Mouse (Mus musculus) small intestine, adult 2 months (tissue): Measurements from ENCODE around the gene Nlrp9b. TPM values are rescaled to one million over a fixed set of nuclear protein-coding genes. Genes with fewer than 3 reads are reported as not detected.
"Not testable (repeated sequence)": the region's sequence is repeated elsewhere in the genome, so short reads cannot be mapped to it uniquely, and the experiment has no call there.

Experiments
- H3K27ac ChIP-seq: fragments of 200-500 bp; 2 replicates; pipeline ENCODE4 v1.5.1; 2012; ENCODE audit warnings: low read depth, low read length, control low read depth, inconsistent platforms; ENCODE audit not compliant: insufficient read depth
- H3K27me3 ChIP-seq: fragments of 200-500 bp; 2 replicates; pipeline ENCODE4 v1.6.1; 2012; ENCODE audit warnings: mild to moderate bottlenecking, moderate library complexity, low read length, inconsistent platforms; ENCODE audit not compliant: control insufficient read depth, insufficient read depth
- H3K36me3 ChIP-seq: fragments of 200-500 bp; 2 replicates; pipeline ENCODE4 v1.6.1; 2012; ENCODE audit warnings: mild to moderate bottlenecking, low read length, control low read depth, inconsistent platforms; ENCODE audit not compliant: control insufficient read depth, insufficient read depth
- H3K4me1 ChIP-seq: fragments of 200-500 bp; 2 replicates; pipeline ENCODE4 v1.6.1; 2012; ENCODE audit warnings: low read length, inconsistent platforms, mixed read lengths; ENCODE audit not compliant: control insufficient read depth, insufficient read depth, insufficient read length
- H3K4me3 ChIP-seq: fragments of 200-500 bp; 2 replicates; pipeline ENCODE4 v1.5.1; 2012; ENCODE audit warnings: low read depth, mild to moderate bottlenecking, control low read depth, inconsistent platforms, low read length, moderate library complexity
- CTCF ChIP-seq: fragments of 200-500 bp; IDR thresholded peaks from 2 replicates; pipeline ENCODE4 v1.5.1; 2012; ENCODE audit warnings: low read depth, mild to moderate bottlenecking, control low read depth, inconsistent platforms, low read length, moderate library complexity, mixed read lengths; ENCODE audit not compliant: insufficient replicate concordance, insufficient read length; ENCODE audit errors: extremely low read depth
- POLR2A ChIP-seq: fragments of 200-500 bp; IDR thresholded peaks from 2 replicates; pipeline ENCODE4 v1.6.1; 2012; ENCODE audit warnings: low read depth, mild to moderate bottlenecking, control low read depth, inconsistent platforms, low read length, moderate library complexity
- WGBS: fragments of 180-500 bp; shearing (Covaris S2); methylation state at CpG from one replicate; pipeline ENCODE4 v1.1.7; 2018; 5-methylcytosine and 5-hydroxymethylcytosine counted together
- polyA plus RNA-seq: library from polyadenylated mRNA; depleted of rRNA; stranded (reverse); fragments of >200 nt; gene quantifications from 2 replicates; pipeline ENCODE4 v1.2.3, GENCODE M21; 2012

The Nlrp9b gene
- polyA plus RNA-seq, 1 experiment, result 6.6 TPM

- Histone ChIP-seq H3K4me1 (peaks cover 18% of the 10 kb centered on the region), H3K36me3 (peaks cover 19% of the 10 kb centered on the region), H3K4me3 (no peak overlapping the region), H3K27me3 (no peaks in the 10 kb centered on the region), H3K27ac (no peak overlapping the region)
- TF ChIP-seq POLR2A (no peak), CTCF (peak; percentile 42; the same call in 1 of the 2 replicates)
- WGBS, result 93% methylated on average over 4 of the region's 4 CpGs
Measured at GRCm38 (mm10) chr7:19969541-19970090, 21.6 kb upstream of the Nlrp9b start.

GRCm38 (mm10) chr7:19970196-19970595 lies 21.1 kb upstream of the Nlrp9b start:
- Histone ChIP-seq H3K4me3 (no peak overlapping the region), H3K4me1 (peaks cover 14% of the 10 kb centered on the region), H3K36me3 (peaks cover 21% of the 10 kb centered on the region), H3K27ac (no peak overlapping the region), H3K27me3 (no peaks in the 10 kb centered on the region)
- 97% methylated on average over 8 of the region's 8 CpGs for WGBS
- no peak for TF ChIP-seq POLR2A
- TF ChIP-seq CTCF, result no peak

GRCm38 (mm10) chr7:19971516-19971915 lies 19.7 kb upstream of the Nlrp9b start:
- no peaks in the 10 kb centered on the region for H3K27me3 ChIP-seq
- H3K36me3 ChIP-seq, result peaks cover 28% of the 10 kb centered on the region
- WGBS, result 37% methylated on average over 4 of the region's 4 CpGs
- no peak for TF ChIP-seq POLR2A
- TF ChIP-seq CTCF, result no peak
- no peak overlapping the region; the same call in 1 of the 2 replicates for H3K4me3 ChIP-seq
- H3K27ac ChIP-seq, result peak overlapping the region; percentile 58; the same call in 1 of the 2 replicates
- H3K4me1 ChIP-seq, result peaks cover 8% of the 10 kb centered on the region

- not testable (repeated sequence) for H3K36me3 ChIP-seq, H3K4me3 ChIP-seq, H3K27me3 ChIP-seq, H3K4me1 ChIP-seq, H3K27ac ChIP-seq
- WGBS, result 71% methylated on average over 3 of the region's 3 CpGs
Measured at GRCm38 (mm10) chr7:19996721-19997120, 5.5 kb downstream of the Nlrp9b start.

GRCm38 (mm10) chr7:20009987-20010386 lies 18.7 kb downstream of the Nlrp9b start:
- 63% methylated on average over 2 of the region's 2 CpGs for WGBS
- H3K36me3 ChIP-seq, result no peaks in the 10 kb centered on the region
- TF ChIP-seq POLR2A (no peak), CTCF (no peak)

GRCm38 (mm10) chr7:20064100-20064499 lies 72.8 kb downstream of the Nlrp9b start:
- TF ChIP-seq CTCF, result peak; percentile 19; the same call in 1 of the 2 replicates
- WGBS, result 68% methylated on average over 4 of the region's 4 CpGs
- not testable (repeated sequence) for H3K27ac ChIP-seq

More at GRCm38 (mm10) chr7:20009987-20010386, 18.7 kb downstream of the Nlrp9b start:
- Histone ChIP-seq H3K4me3 (no peak overlapping the region), H3K27me3 (no peaks in the 10 kb centered on the region), H3K27ac (no peak overlapping the region), H3K4me1 (no peaks in the 10 kb centered on the region)

DNA sequence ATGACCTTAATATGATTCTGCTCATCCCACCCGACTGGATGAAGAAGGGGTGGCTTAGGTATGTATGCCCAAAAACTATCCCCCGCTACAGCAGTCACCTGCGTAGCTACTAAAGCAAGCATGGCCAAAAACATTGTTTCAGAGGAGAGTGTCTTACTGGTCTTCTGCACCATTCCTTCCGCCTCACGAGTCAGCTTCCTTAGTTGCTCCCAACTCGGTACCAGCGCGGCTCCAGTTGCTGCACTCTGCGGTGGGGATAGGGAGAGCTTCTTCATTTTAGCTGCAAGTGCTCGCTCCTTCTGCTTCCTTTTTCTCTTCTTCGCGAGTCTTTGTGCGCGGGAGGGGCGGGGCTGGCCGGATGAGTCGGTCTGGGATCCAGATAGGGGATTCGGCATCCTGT lies 86.9 kb downstream of the Nlrp9b start:
- H3K4me1 ChIP-seq, H3K27ac ChIP-seq, H3K36me3 ChIP-seq, H3K27me3 ChIP-seq, H3K4me3 ChIP-seq: not testable (repeated sequence)
- 77% methylated on average over 18 of the region's 18 CpGs for WGBS

More at GRCm38 (mm10) chr7:20064100-20064499, 72.8 kb downstream of the Nlrp9b start:
- H3K27me3 ChIP-seq, H3K4me3 ChIP-seq, H3K4me1 ChIP-seq, H3K36me3 ChIP-seq: not testable (repeated sequence)

DNA sequence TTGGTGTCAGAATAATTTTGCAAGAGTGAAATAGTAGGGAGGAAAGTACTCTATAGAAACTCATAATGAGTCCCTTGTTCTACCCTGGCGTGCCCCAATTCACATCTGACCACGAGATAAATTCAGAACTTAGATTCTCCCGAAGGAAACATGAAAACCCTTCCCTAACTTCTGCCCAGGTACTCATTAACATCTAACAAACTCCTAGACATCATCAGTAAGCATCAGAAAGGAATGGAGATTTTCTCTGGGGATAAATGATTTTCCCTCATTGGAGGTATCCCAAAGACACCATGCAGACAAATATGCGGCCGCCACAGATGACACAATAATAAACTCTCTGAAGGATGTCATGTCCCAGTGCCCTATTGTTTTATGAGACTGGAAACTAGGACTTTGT lies 108.1 kb downstream of the Nlrp9b start, which contains the start of gene Vmn1r91:
Vmn1r91 (plus strand) TSS at position 301 of the 400 bp plus-strand sequence.
- not testable (repeated sequence) for H3K36me3 ChIP-seq, H3K4me1 ChIP-seq, H3K27ac ChIP-seq, H3K4me3 ChIP-seq, H3K27me3 ChIP-seq
- WGBS, result 78% methylated on average over 5 of the region's 5 CpGs

DNA sequence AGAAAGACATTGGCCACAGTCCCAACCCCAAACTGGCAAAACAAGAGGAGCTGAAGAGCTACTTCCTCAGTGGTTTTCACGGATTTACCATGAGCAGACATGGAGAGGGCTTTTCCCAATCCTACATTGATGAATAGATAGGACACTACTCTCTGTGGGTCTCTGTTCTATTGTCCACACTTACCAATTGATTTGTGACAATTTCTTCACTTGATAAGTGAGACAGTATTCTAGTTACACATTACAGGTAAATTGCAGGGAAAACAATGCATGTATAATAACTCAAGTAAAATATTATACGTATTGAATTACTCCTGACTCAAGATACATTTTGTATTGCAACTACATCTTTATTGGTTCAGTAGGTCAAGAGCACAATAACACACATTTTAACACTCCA lies 131.2 kb downstream of the Nlrp9b start, which contains the start of gene Gm16442:
Gm16442 (minus strand) TSS at position 101 of the 400 bp plus-strand sequence.
- H3K27ac ChIP-seq, H3K4me1 ChIP-seq, H3K36me3 ChIP-seq, H3K4me3 ChIP-seq, H3K27me3 ChIP-seq: not testable (repeated sequence)
- WGBS, result no CpG with 5 or more reads among the region's 2 CpGs
